8 mouse cellular contexts compared by ENCODE assay signal in genomic region chr2:26502863-26503631, GRCm38 (mm10). TPM values are rescaled to one million over a fixed set of nuclear protein-coding genes. Genes with fewer than 3 reads are reported as not detected.
DNase-seq lines count a peak whose midpoint lies in the region; ATAC-seq and TF ChIP-seq lines count a peak whose summit lies in the region.

No protein-coding gene starts in this region.

- TF ChIP-seq CTCF in bone marrow macrophage, adult 2 months (IDR thresholded peaks at IDR 0.05; ENCODE audit: low read depth, low read length), result no peak

- H3K9me3 ChIP-seq in kidney, embryonic 16.5 days (ENCODE audit: low read length), result no peaks in the 10 kb centered on the region
- H3K9me3 ChIP-seq in hindbrain, embryonic 10.5 days, result no peaks in the 10 kb centered on the region
- no peaks in the 10 kb centered on the region for H3K9me3 ChIP-seq in lung, embryonic 15.5 days

- peak overlapping the region; percentile 93 for H3K9ac ChIP-seq in kidney, embryonic 16.5 days (replicated peaks; ENCODE audit: low read length)
- H3K9ac ChIP-seq in lung, embryonic 15.5 days, result peak overlapping the region; percentile 82

- no peaks in the 10 kb centered on the region for H3K27me3 ChIP-seq in kidney, embryonic 16.5 days (ENCODE audit: insufficient read depth, low read length)
- peaks cover 12% of the 10 kb centered on the region for H3K27me3 ChIP-seq in hindbrain, embryonic 10.5 days (ENCODE audit: insufficient read depth, poor library complexity, severe bottlenecking)
- H3K27me3 ChIP-seq in lung, embryonic 15.5 days, result no peaks in the 10 kb centered on the region

- H3K36me3 ChIP-seq in kidney, embryonic 16.5 days (ENCODE audit: insufficient read depth, low read length), result peaks cover 11% of the 10 kb centered on the region; the same call in 1 of the 2 replicates
- peaks cover 31% of the 10 kb centered on the region for H3K36me3 ChIP-seq in hindbrain, embryonic 10.5 days
- H3K36me3 ChIP-seq in lung, embryonic 15.5 days, result no peaks in the 10 kb centered on the region

- TF ChIP-seq POLR2A in bone marrow macrophage, adult 2 months (IDR thresholded peaks at IDR 0.05; ENCODE audit: borderline replicate concordance, low read depth, low read length), result no peak

- H3K27ac ChIP-seq in kidney, embryonic 16.5 days (ENCODE audit: low read length), result peak overlapping the region; percentile 89
- peak overlapping the region; percentile 10 for H3K27ac ChIP-seq in bone marrow macrophage, adult 2 months (ENCODE audit: insufficient read depth, low read depth, low read length)
- H3K27ac ChIP-seq in hindbrain, embryonic 10.5 days, result peak overlapping the region; percentile 96
- peak overlapping the region; percentile 91 for H3K27ac ChIP-seq in lung, embryonic 15.5 days

- under 1% methylated on average over 57 of the region's 57 CpGs for WGBS in kidney, embryonic 16.5 days
- under 1% methylated on average over 57 of the region's 57 CpGs for WGBS in hindbrain, embryonic 10.5 days
- under 1% methylated on average over 57 of the region's 57 CpGs for WGBS in lung, embryonic 15.5 days

- peak overlapping the region; percentile 70 for H3K4me2 ChIP-seq in kidney, embryonic 16.5 days (replicated peaks; ENCODE audit: low read depth, low read length)
- H3K4me2 ChIP-seq in lung, embryonic 15.5 days, result peak overlapping the region; percentile 75

- ATAC-seq in kidney, embryonic 16.5 days (ENCODE audit: low FRiP score, low TSS enrichment), result no peak; the same call in 1 of the 2 replicates
- peak; percentile 5 for ATAC-seq in lung, embryonic 15.5 days (ENCODE audit: borderline replicate concordance, extremely low read depth, low FRiP score, low TSS enrichment)

- H3K4me1 ChIP-seq in kidney, embryonic 16.5 days (ENCODE audit: insufficient read depth, low read length), result peaks cover 74% of the 10 kb centered on the region
- H3K4me1 ChIP-seq in bone marrow macrophage, adult 2 months (ENCODE audit: control insufficient read depth, insufficient read depth, low read length), result peaks cover 48% of the 10 kb centered on the region
- H3K4me1 ChIP-seq in hindbrain, embryonic 10.5 days (replicated peaks), result peaks cover 96% of the 10 kb centered on the region
- peaks cover 72% of the 10 kb centered on the region for H3K4me1 ChIP-seq in lung, embryonic 15.5 days

- no peak for DNase-seq in kidney, postnatal 14 days
- DNase-seq in hindbrain, embryonic 10.5 days (ENCODE audit: low spot score), result no peak
- peak; percentile 47 to 53 for DNase-seq in spleen, postnatal 10 days (ENCODE audit: low spot score in 2 of 2)
- no peak for DNase-seq in ovary, adult 18-20 months (ENCODE audit: low spot score)
- DNase-seq in adrenal gland, postnatal 10 days, result no peak

- peak overlapping the region; percentile 87 for H3K4me3 ChIP-seq in kidney, embryonic 16.5 days (ENCODE audit: low read length)
- peak overlapping the region; percentile 85 for H3K4me3 ChIP-seq in bone marrow macrophage, adult 2 months (ENCODE audit: insufficient read depth, low read length)
- peak overlapping the region; percentile 94 for H3K4me3 ChIP-seq in hindbrain, embryonic 10.5 days
- H3K4me3 ChIP-seq in lung, embryonic 15.5 days, result peak overlapping the region; percentile 78

RNA-seq across cellular contexts. Expression of gene Notch1, which starts 13.4 kb away (rescaled TPM):
- 23.7 and 27.0 TPM in 2 replicates for polyA plus RNA-seq in kidney, embryonic 16.5 days (2015; fragmentation: Nextera tagmentation; extraction: Ambion mirVana)
- 27.6 and 36.4 TPM in 2 replicates for polyA plus RNA-seq in bone marrow macrophage, adult 2 months (2012; ENCODE audit: insufficient read depth, insufficient read length, missing spikeins)
- 39.1 and 46.4 TPM in 2 replicates for polyA plus RNA-seq in hindbrain, embryonic 10.5 days (2016; fragmentation: Nextera tagmentation; extraction: Ambion mirVana)
- 22.1 and 23.9 TPM in 2 replicates for polyA plus RNA-seq in lung, embryonic 15.5 days (2015; fragmentation: Nextera tagmentation; extraction: Ambion mirVana)
- 10 to 100 TPM; 27.1 to 36.4 TPM for total RNA-seq in adrenal gland, postnatal 10 days (2021)

RNA-seq across cellular contexts. Expression of gene Sec16a, which starts 58.0 kb away (rescaled TPM):
- polyA plus RNA-seq in kidney, embryonic 16.5 days (2015; fragmentation: Nextera tagmentation; extraction: Ambion mirVana), result 27.6 and 28.6 TPM in 2 replicates
- polyA plus RNA-seq in bone marrow macrophage, adult 2 months (2012; ENCODE audit: insufficient read depth, insufficient read length, missing spikeins), result 26.4 and 41.7 TPM in 2 replicates
- 25.2 and 28.9 TPM in 2 replicates for polyA plus RNA-seq in hindbrain, embryonic 10.5 days (2016; fragmentation: Nextera tagmentation; extraction: Ambion mirVana)
- polyA plus RNA-seq in lung, embryonic 15.5 days (2015; fragmentation: Nextera tagmentation; extraction: Ambion mirVana), result 18.2 and 21.3 TPM in 2 replicates
- total RNA-seq in adrenal gland, postnatal 10 days (2021), result 10 to 100 TPM; 47.6 to 48.4 TPM

Comparison
In these comparisons a context has a peak if more than half of its experiments do, and no peak if none do; other contexts are left out.
1. H3K27ac ChIP-seq: peak in every context shown above with its lines; median percentile 96 in hindbrain, embryonic 10.5 days; 91 in lung, embryonic 15.5 days; 89 in kidney, embryonic 16.5 days; 10 in bone marrow macrophage, adult 2 months.
2. DNase-seq: peak in spleen, postnatal 10 days (2 of 2); none in kidney, postnatal 14 days (single experiment), hindbrain, embryonic 10.5 days (single experiment), ovary, adult 18-20 months (single experiment) and adrenal gland, postnatal 10 days (single experiment).
3. Peak in every context shown above with its lines, with median percentiles within 50 percentile points of each other: H3K4me3 ChIP-seq.